Mouse (Mus musculus): ENCODE results near the gene Aldh3b3.
"Not testable (repeated sequence)": the region's sequence is repeated elsewhere in the genome, so short reads cannot be mapped to it uniquely, and the experiment has no call there.

DNA sequence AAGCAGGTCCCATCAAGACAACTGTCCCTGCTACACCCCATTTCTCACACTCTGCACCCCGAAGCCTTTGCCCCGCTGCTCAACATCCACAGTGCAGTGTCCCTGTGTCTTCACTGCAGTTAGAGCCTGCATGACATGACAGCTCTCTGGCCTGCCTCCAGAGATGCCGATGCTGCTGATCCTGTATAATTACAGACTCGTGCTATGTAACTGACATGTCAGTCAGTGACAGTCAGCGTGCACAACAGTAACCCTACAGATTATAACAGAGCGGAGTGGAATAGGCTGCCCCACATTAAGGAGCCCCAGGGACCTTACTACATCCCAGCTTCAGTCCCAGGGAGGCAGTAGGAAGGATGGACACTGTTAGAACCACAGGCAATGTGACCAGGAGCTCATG is 3.4 kb downstream of the Aldh3b3 start:
- not testable (repeated sequence) for TF ChIP-seq MAX (IDR thresholded peaks at IDR 0.05; ENCODE audit: low read depth); TCF3 (IDR thresholded peaks at IDR 0.05; ENCODE audit: insufficient read length, low read depth); E2F4 (IDR thresholded peaks at IDR 0.05; ENCODE audit: insufficient read depth); POLR2A (IDR thresholded peaks at IDR 0.05; ENCODE audit: insufficient read length, low read depth); USF1 (IDR thresholded peaks at IDR 0.05; ENCODE audit: low read depth)

All from myocyte (in vitro differentiated cells).